Mouse (Mus musculus): Measurements from ENCODE around the gene Mex3d. TPM values are rescaled to one million over a fixed set of nuclear protein-coding genes. Genes with fewer than 3 reads are reported as not detected.
A peak's percentile ranks its signal among the peaks of the same experiment; 100 is the strongest.
"Not testable (repeated sequence)": the region's sequence is repeated elsewhere in the genome, so short reads cannot be mapped to it uniquely, and the experiment has no call there.

Gene Mex3d
- polyA plus RNA-seq, 1 experiment = 11.2 TPM

DNA sequence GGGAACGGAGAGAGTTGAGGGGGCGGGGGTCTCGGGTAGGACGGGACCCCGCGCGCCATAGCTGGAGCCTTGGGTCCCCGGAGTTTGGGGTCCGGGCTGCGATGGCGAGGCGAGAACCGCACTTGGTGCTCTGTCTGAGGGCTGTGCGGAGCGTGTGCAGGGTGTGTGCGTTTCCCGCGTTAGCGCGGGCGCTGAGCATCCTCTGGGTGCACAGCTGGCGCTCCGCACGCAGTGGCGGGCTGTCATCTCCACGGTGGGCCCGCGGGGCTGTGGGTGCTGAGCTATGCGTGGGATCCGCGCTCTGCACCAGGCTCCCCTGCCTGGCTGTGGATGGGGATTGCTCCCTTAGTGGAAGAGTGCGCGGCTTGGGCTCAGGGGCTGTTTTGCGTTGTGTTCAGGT, 30.7 kb downstream of the Mex3d start:
- DNase-seq (ENCODE audit: low spot score) = no peak

DNA sequence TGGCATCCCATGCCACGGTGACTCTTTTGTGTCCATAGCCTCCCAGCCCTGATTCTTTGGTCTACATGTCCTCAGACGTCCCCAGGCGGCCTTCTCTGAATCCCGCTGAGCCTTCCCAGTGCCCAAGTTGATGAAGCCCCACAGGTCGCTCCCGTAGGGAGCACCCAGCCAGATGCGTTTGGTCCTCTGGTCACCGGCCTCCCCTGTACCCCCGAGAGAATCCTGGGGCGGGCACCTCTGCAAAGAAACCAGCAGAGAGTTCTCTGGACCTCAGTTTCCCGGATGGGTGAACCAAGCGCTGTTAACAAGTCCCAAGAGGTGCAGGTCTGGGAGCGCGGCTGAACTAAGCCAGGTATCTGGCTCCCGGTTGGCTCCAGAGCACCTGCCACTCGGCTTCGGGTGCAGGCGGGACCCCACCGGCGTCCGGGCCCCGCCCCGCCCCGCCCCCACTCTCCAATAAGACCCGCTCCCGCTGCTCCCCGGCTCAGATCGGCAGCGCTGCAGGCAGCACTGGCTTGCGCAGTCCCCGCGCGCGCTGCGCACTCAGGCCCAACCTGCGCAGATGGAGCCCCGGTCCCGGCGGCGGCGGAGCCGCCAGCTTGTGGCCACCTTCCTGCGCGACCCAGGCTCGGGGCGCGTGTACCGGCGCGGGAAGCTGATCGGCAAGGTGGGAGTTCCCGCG, 31.3 kb downstream of the Mex3d start, which contains the start of gene Plk5:
Gene Plk5, plus strand, starts transcription at position 459 of the 682 bp plus-strand sequence.
- DNase-seq (ENCODE audit: low spot score) = no peak

DNA sequence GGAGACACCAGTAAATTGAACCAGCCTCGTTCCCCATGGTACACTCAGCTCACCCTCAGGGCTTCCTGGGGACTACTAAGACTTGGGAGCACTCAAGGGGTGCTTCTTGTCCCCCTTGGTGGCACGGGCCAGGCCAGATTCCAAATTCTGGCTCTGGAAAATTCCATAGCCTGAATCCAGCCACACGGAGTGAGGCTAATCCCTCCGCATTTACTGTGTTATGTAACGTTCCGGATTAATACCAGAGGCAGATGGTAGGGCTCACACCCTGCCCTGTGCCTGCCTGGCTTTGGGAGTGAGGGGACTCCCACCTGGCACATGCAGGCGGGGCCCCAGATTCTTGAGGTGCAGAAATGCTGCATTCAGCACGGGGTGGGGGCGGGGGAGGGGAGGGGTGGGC, 32.0 kb downstream of the Mex3d start:
- no peak for DNase-seq (ENCODE audit: low spot score)

DNA sequence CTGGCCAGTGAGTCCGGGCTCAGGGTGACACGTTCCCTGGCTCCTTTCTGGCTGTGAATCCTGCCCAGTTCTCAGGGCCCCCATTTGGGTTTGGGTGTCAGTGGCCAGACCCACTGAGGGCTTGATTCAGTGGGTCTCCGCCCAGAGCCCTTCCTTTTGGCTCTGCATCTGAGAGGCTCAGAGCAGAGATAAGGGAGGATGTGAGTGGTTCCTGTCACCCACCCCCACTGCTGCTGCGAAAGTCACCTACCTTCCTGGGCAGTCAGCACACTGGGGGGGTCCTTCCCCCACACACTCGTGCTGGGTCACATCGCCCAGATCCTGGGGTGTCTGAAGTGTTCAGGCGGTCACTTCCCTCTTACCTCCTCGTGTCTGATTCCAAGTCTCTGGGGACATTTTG, 34.7 kb downstream of the Mex3d start:
- no peak for DNase-seq (ENCODE audit: low spot score)

DNA sequence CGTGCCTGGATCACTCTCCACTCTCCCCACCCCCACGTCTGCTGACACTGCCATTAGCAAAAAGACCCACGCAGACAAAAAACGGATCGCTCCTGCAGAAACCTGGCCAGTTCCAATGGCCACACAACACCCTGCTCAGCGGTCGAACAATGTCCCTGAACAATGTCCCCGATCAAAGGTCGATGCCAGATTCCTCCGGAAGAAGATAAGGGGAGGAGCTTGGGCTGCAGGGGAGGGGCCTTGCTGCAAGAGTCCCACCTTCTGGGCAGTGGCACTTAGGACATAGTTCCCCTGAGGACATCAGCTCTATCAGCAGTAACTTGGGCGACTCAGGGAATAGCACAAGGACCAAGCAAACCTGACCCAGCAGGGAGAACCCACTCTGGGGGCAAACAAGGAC, 35.6 kb downstream of the Mex3d start:
- DNase-seq (ENCODE audit: low spot score) = no peak

DNA sequence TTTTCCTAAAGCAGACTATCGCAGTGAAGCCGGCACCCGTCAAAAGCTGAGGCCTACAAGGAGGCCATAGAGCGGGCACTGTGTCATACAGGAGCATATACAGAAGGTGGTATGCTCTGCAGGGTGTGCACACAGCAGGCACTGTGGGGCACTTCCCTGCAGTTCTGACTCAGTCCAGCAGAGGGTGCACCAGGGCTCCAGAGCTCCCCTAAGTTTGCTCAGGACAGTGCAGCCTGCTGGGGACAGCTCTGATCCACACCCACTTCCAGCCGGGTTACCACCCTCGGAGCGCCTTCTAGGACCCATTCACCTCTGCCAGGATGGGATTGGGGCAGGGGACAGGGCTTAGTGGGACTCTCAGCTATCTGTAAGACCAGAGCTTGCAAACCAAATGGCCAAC, 37.2 kb downstream of the Mex3d start:
- peak; percentile 85 for DNase-seq (ENCODE audit: low spot score)

DNA sequence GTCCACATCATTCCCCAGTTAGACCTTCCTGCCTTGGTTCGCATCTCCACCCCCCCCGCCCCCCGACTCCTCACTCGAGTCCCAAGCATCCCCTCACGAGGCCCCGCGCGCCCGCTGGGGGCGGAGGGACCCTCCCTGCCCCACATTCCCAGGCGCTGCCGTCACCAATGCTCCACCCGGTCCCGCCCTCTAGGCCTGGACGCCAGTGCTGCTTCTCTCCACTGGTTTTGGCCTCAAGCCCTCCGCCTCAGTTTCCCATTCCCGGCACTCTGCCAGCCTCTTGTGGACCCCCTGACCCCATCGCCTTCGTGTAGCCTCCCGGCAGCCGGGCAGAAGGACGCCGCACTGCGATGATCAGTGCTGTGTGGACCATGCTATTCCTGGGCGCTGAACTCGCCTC, 38.5 kb downstream of the Mex3d start:
- no peak for DNase-seq (ENCODE audit: low spot score)

DNA sequence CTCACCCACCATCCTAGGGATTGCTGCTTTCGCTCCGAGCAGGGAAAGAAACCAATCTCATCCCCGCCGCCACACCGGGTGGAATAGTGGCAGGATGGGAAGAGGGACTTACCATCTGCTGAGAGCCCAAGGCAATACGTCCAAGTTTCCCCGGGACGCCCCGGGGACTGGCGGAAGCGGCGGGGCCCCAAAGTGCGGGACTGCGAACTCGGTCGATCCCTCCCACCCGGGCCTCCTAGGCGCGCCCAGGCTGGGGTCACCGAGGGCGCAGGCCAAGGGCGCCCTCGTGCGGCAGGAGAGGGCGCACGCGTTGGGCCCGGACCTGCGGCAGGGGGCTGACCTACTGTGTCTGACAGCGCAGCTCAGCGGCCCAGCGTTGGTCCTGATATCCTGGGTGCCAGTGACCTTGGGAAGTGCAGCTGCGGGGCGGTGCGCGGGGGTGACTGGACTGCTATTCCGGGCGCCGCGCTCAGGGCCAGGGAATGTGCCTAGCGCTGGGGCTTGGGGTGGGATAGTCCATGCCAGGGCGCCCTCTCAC, 39.1 kb downstream of the Mex3d start, which contains the start of gene Adamtsl5:
Gene Adamtsl5, minus strand, starts transcription at position 169 of the 538 bp plus-strand sequence.
- DNase-seq (ENCODE audit: low spot score) = peak; percentile 72

DNA sequence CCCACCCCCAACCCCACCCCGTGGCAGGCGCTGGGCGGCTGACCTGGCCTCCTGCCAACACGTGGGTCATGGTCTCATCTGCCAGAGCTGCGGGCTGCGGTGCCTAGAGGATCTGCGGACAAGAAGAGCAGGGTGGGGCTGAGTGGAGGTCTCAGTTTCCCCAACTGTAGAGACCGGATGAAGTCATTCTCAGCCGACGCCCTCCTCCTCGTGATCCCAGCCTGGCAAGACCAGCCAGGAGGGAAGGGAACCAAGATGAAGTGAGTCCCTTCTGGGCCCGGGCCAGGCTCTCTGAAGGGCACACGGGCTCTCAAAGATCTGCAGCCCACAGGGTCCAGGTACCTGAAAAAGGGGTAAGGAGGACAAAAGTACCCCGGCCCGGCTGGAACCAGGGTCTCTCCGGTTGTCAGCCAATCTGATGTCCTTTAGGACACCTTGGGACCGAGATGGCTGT, 39.9 kb downstream of the Mex3d start:
- no peak for DNase-seq (ENCODE audit: low spot score)

DNA sequence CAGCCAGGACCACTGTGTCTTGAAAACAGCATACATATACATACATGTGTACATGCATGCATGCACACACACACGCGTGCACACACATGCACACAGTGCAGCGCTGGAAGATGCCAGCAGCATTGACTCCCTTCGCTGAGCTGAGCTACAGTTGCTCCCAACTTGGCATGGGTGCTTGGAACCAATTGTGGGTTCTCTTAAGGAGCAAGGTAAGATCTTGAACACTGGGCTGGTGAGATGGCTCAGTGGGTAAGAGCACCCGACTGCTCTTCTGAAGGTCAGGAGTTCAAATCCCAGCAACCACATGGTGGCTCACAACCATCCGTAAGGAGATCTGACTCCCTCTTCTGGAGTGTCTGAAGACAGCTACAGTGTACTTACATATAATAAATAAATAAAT, 41.5 kb downstream of the Mex3d start:
- DNase-seq (ENCODE audit: low spot score) = not testable (repeated sequence)

DNA sequence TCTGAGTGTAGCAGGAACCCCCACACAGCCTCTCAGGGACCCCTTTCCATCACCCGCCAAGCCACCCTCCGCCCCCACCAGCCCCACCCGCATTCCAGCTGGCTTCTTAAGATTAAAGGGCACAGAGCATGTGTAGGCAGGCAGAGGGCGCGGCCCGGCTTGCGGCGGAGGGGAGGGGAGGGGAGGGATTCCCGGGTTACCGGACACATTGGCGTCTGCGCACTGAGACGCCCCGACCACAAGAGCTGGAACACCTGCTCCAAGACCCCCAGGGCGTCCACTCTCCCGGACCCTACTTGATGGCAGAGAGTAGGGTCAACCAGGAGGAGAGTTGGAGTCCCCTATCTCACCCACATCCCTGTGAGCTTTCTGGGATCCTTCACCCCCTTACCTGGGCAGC, 42.3 kb downstream of the Mex3d start:
- DNase-seq (ENCODE audit: low spot score) = peak; percentile 53

DNA sequence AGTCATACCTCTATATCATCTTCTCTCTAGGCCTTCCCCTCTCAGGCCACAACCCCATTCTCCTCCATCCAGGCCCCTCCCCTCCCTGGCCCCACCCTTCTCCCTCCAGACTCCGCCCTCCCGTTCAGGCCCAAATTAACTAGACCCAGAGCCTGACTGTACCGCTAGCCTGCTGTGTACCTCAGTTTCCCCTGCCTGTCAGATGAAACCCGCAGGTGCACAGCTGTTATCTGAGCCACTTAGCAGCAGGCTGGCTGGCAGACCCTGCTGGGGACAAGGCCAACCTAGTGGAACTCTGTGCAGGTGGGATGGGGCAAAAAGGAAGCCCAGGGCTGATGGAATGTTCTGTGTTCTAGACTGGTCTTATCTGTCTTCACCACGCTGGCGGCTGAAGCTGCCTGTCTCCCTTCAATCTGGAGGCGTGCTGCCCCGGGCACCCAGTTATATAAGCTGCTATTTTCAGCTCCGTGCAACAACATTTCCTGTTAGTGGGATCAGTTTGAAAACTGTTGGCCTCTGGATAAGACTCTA, 43.3 kb downstream of the Mex3d start:
- no peak for DNase-seq (ENCODE audit: low spot score)

DNA sequence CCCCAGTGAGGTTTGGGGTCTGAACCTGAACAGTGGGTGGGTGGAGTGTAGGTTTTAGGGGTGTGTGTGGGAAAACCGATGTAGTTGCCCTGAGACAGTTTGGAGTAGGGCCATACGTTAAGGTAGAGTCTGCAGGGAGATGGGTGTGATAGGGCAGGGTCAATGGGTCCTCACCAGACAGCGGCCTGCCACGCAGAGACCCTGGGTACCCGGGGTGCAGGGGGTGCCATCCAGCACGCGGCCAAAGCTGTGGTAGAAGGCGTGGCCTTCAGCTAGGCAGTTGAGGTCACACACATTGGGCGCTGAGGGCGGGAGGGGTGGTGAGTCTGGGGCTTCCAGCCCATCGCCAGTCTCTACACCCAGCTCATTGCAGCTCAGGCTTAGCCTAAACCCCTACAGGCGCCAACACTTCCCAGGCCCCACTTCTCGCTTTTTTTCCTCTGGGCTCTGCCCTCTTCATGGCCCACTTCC, 44.0 kb downstream of the Mex3d start:
- DNase-seq (ENCODE audit: low spot score) = no peak

DNA sequence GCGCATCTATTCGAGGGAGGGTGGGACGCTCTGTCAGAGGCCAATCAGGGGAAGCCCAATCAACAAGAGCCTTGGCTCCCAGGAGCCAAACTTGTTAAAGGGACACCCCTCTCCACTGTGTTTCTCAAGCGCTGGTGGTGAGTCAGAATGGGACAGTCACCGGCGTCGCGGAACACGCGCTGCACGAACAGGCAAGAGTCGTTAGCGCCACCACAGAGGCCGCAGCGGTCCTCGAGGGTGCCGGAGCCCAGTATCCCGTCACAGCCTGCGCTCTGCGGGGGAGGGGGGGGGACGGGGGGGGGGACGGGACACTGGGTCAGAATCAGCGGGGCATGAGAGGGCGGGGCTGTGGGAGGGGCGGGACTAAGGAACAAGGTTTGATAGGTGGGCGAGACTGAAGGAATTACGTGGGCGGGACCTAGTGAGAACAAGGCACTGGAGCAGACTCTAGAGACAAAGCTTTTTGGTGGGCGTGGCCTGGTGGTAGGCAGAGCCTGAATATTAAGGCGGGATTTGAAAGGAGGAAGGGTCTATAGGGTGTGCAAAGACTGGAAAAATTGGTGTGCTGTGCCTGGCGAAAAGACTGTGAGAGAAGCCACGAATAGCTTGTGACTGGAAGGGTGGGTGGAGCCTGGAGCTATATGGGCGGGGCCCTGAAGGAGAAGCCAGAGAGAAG, 44.6 kb downstream of the Mex3d start:
- DNase-seq (ENCODE audit: low spot score) = no peak

DNA sequence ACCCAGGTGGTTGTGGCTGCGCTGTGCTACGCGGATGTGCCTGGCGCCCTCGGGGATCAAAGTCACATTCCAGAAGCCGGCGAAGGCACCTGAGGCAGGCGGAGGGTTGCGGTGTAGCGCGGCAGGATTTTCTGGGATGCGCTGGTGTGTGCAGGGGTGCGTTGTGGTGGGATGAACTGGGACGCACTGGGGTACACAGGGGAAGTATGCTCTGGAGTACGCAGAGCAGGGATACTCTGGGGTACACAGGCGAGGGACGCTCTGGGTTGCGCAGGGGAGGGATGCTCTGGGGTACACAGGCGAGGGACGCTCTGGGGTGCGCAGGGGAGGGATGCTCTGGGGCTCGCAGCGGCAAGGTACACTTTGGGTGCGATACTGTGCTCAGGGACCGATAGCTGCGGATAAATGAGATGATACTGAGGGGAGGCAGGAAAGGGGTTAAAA, 45.1 kb downstream of the Mex3d start:
- DNase-seq (ENCODE audit: low spot score) = no peak

DNA sequence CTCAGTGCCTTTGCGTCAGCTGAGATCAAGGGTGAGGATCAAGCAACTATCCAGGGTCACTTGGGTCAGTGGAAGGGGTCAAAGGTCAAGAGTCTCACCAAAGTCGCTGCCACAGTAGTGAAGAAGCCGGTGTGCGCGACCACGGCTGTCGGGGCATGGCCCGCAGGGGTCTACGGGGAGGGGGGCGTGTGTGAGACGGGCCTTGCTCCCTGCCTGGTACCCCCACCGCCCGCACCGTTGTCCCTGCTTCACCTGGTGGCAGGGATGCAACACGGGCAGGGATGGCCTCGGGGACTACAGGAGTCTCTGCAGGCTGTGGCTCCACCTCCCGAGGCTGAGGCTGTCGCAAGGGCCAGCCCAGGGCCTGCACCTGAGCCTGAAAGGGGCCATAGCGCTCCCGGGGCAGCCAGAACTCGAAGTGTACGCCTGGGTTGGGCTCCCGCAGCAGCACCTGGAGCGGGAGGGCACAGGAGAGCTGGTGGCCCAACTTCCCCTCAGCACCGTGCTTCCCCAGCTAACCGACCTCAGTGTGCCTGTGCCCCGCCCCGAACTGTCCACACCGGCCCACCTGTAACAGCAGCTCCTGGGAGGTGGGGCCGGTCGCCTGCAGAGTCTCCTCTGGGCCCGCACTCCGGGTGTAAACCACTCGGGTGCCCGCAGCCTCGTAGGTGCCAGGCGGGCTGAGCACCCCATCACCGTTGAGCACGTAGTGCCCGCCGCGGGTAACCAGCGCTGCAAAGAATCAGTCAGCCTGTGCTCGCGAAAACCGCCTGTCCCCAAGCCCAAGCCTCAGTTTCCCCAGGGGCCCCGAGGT, 45.8 kb downstream of the Mex3d start:
- DNase-seq (ENCODE audit: low spot score) = no peak

DNA sequence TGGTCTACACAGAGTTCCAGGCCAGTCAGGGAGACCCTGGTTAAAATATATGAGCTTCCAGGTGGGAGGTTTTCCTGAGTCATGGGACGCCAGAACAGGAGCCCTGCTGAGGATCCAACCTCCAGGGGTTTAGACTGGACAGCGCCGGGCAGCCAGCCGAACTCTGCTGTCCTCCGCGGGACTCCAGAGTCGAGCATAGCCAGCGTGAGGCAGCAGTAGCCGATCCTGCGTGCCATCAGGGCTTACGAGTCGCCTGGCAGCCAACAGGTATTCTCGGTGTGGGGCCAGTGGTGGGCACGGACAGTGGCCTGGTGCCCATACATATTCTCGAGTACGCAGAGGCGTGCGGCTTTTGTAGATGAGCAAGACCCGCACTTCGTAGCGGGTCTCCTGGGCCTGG, 46.4 kb downstream of the Mex3d start:
- DNase-seq (ENCODE audit: low spot score) = no peak

DNA sequence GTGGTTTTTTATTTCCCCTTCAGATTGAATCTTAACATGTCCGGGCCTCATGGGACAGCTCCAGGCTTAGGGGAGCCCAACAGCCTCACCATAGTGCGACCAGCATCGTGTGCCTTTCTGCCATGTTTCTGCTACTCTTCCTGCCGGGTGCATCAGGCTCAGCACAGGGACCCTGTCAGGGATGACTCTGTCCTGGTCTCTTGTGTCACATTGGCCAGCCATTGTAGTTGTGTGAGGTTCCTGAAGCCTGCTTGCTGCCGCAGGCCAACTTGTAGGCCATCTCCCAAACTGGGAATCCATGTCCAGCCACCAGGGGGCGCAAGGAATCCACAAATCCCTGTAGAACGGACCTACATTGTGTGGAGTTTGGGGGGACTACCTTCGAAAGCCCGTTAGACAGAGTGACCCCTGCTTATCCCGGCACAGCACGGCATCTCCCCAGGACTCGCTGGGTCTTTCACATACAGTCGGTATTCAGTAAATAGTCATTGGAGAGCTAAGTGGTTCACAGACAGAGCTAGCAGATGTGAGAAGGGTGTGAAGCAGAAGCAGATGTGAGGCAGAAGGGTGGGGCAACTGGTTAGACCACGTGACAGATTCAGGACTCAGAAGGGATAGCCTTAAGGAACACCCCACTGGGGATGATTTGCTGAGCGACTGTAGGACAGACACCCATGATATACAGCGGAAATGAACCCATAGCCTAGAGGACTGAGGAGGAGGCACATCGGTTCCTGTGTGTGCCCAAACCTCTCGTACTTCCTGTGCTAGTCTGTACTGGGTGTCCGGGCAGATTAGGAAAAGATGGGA, 47.3 kb downstream of the Mex3d start:
- DNase-seq (ENCODE audit: low spot score) = peak; percentile 85

DNA sequence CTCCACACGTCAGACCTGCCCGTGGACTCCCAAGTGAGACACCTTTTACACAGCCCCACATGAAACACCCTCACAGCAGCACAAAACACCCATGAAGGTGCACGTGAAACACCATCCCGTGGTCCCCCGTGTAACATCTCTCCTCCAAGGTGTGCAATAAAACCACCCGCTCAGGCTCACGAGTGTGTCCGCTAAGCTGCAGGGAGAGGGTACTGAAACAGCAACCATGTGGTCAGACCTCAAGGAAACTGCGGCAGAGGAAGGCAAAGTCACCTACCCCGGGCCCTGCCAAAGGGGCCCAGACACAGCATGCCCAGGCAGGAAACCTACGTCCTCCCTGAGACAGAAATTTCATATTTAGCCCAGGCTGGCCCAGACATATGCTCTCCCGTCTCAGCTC, 51.2 kb downstream of the Mex3d start:
- DNase-seq (ENCODE audit: low spot score) = no peak

DNA sequence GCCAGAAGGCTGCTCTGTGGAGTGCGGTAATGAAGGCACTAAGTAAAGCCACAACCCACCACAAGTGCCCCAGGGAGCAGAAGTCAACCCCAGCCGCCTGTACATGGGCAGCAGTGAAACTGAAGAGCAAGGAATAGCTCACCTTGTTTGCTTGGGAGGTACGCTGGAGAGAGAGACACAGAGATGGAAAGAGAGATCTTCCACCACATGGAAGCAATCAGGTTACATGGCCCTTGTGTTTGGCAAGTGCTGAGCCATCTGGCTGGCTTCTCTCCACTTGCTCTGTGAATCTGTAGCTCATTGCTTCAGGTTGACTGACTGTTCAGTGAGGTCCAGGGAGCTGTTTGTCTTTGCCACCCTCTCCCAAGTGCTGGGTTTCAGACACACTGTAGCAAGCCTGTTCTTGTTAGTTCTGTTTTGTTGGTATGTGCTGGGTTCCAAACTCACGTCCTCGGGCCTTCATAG, 54.9 kb downstream of the Mex3d start:
- no peak for DNase-seq (ENCODE audit: low spot score)
